Mouse (Mus musculus): ENCODE measurements around the gene Hoxb7. TPM values are rescaled to one million over a fixed set of nuclear protein-coding genes. Genes with fewer than 3 reads are reported as not detected.

Hoxb7 gene
- polyA plus RNA-seq, 1 experiment from 2014 or later, result 11.7 TPM

GRCm38 (mm10) chr11:96264390-96265020, 21.9 kb upstream of the Hoxb7 start:
- peak; percentile 65 for DNase-seq (ENCODE audit: low spot score)
- peaks cover 98% of the 10 kb centered on the region for H3K27me3 ChIP-seq (replicated peaks; ENCODE audit: control insufficient read depth, insufficient read depth, low read length)
- no peak for ATAC-seq (replicated peaks; ENCODE audit: low FRiP score, low TSS enrichment, low read depth)
- H3K4me2 ChIP-seq (ENCODE audit: low read length), result no peak overlapping the region
- H3K4me1 ChIP-seq (replicated peaks; ENCODE audit: control insufficient read depth, insufficient read depth, low read length), result peaks cover 7% of the 10 kb centered on the region; the same call in 1 of the 2 replicates
- H3K4me3 ChIP-seq (ENCODE audit: low read depth, low read length), result no peak overlapping the region
- no peaks in the 10 kb centered on the region for H3K36me3 ChIP-seq (ENCODE audit: control insufficient read depth, insufficient read depth, low read length)
- WGBS, result 21% methylated on average over 8 of the region's 8 CpGs
- no peak overlapping the region for H3K27ac ChIP-seq (ENCODE audit: low read depth)
- H3K9me3 ChIP-seq (ENCODE audit: control insufficient read depth, low read length), result no peaks in the 10 kb centered on the region
- no peak overlapping the region for H3K9ac ChIP-seq (ENCODE audit: low read length)

- H3K27ac ChIP-seq (ENCODE audit: low read depth), result no peak overlapping the region
- DNase-seq (ENCODE audit: low spot score), result peak; percentile 62
- no peak overlapping the region for H3K4me3 ChIP-seq (ENCODE audit: low read depth, low read length)
- no peak for ATAC-seq (replicated peaks; ENCODE audit: low FRiP score, low TSS enrichment, low read depth)
- peaks cover 7% of the 10 kb centered on the region; the same call in 1 of the 2 replicates for H3K4me1 ChIP-seq (replicated peaks; ENCODE audit: control insufficient read depth, insufficient read depth, low read length)
- peaks cover 98% of the 10 kb centered on the region for H3K27me3 ChIP-seq (replicated peaks; ENCODE audit: control insufficient read depth, insufficient read depth, low read length)
- no peak overlapping the region for H3K9ac ChIP-seq (ENCODE audit: low read length)
- no peak overlapping the region for H3K4me2 ChIP-seq (ENCODE audit: low read length)
- no peaks in the 10 kb centered on the region for H3K36me3 ChIP-seq (ENCODE audit: control insufficient read depth, insufficient read depth, low read length)
- H3K9me3 ChIP-seq (ENCODE audit: control insufficient read depth, low read length), result no peaks in the 10 kb centered on the region
- WGBS, result 16% methylated on average over 7 of the region's 7 CpGs
Measured at GRCm38 (mm10) chr11:96265954-96266353, 20.5 kb upstream of the Hoxb7 start.

GRCm38 (mm10) chr11:96267021-96267920, 19.2 kb upstream of the Hoxb7 start:
- Histone ChIP-seq H3K9me3 (ENCODE audit: control insufficient read depth, low read length) (no peaks in the 10 kb centered on the region), H3K4me2 (ENCODE audit: low read length) (no peak overlapping the region), H3K4me3 (ENCODE audit: low read depth, low read length) (no peak overlapping the region), H3K9ac (ENCODE audit: low read length) (no peak overlapping the region), H3K27me3 (replicated peaks; ENCODE audit: control insufficient read depth, insufficient read depth, low read length) (peaks cover 98% of the 10 kb centered on the region), H3K36me3 (ENCODE audit: control insufficient read depth, insufficient read depth, low read length) (no peaks in the 10 kb centered on the region), H3K4me1 (replicated peaks; ENCODE audit: control insufficient read depth, insufficient read depth, low read length) (peaks cover 19% of the 10 kb centered on the region; the same call in 1 of the 2 replicates), H3K27ac (ENCODE audit: low read depth) (no peak overlapping the region)
- no peak for ATAC-seq (replicated peaks; ENCODE audit: low FRiP score, low TSS enrichment, low read depth)
- DNase-seq (ENCODE audit: low spot score), result peak; percentile 60
- 40% methylated on average over 7 of the region's 7 CpGs for WGBS

- peaks cover 98% of the 10 kb centered on the region for H3K27me3 ChIP-seq (replicated peaks; ENCODE audit: control insufficient read depth, insufficient read depth, low read length)
- H3K4me3 ChIP-seq (ENCODE audit: low read depth, low read length), result no peak overlapping the region; the same call in 1 of the 2 replicates
Measured at GRCm38 (mm10) chr11:96268031-96268745, 18.2 kb upstream of the Hoxb7 start.

GRCm38 (mm10) chr11:96269869-96270268, 16.6 kb upstream of the Hoxb7 start:
- Histone ChIP-seq H3K4me1 (replicated peaks; ENCODE audit: control insufficient read depth, insufficient read depth, low read length) (0 out of 2 replicates have a peak, but pooled peaks cover 15% of the 10 kb centered on the region), H3K36me3 (ENCODE audit: control insufficient read depth, insufficient read depth, low read length) (no peaks in the 10 kb centered on the region), H3K4me3 (ENCODE audit: low read depth, low read length) (no peak overlapping the region), H3K9me3 (ENCODE audit: control insufficient read depth, low read length) (no peaks in the 10 kb centered on the region), H3K4me2 (ENCODE audit: low read length) (no peak overlapping the region), H3K27me3 (replicated peaks; ENCODE audit: control insufficient read depth, insufficient read depth, low read length) (peaks cover 98% of the 10 kb centered on the region), H3K27ac (ENCODE audit: low read depth) (no peak overlapping the region), H3K9ac (ENCODE audit: low read length) (no peak overlapping the region)
- WGBS, result 2% methylated on average over 19 of the region's 19 CpGs
- no peak for DNase-seq (ENCODE audit: low spot score)
- no peak for ATAC-seq (replicated peaks; ENCODE audit: low FRiP score, low TSS enrichment, low read depth)

More at GRCm38 (mm10) chr11:96268031-96268745, 18.2 kb upstream of the Hoxb7 start:
- 28% methylated on average over 1 of the region's 1 CpGs for WGBS
- Histone ChIP-seq H3K4me2 (ENCODE audit: low read length) (no peak overlapping the region), H3K4me1 (replicated peaks; ENCODE audit: control insufficient read depth, insufficient read depth, low read length) (peaks cover 19% of the 10 kb centered on the region; the same call in 1 of the 2 replicates), H3K9ac (ENCODE audit: low read length) (no peak overlapping the region), H3K36me3 (ENCODE audit: control insufficient read depth, insufficient read depth, low read length) (no peaks in the 10 kb centered on the region), H3K27ac (ENCODE audit: low read depth) (no peak overlapping the region), H3K9me3 (ENCODE audit: control insufficient read depth, low read length) (no peaks in the 10 kb centered on the region)
- DNase-seq (ENCODE audit: low spot score) (peak; percentile 56), ATAC-seq (replicated peaks; ENCODE audit: low FRiP score, low TSS enrichment, low read depth) (no peak)

GRCm38 (mm10) chr11:96270996-96271540, 15.4 kb upstream of the Hoxb7 start, which contains the start of gene Hoxb9:
Gene Hoxb9 (plus strand): TSS chr11:96271457.
- WGBS, result under 1% methylated on average over 40 of the region's 40 CpGs
- Histone ChIP-seq H3K4me2 (ENCODE audit: low read length) (peak within 1 kb of the TSS; percentile 49), H3K4me1 (replicated peaks; ENCODE audit: control insufficient read depth, insufficient read depth, low read length) (0 out of 2 replicates have a peak, but pooled peaks cover 15% of the 10 kb centered on the region), H3K9me3 (ENCODE audit: control insufficient read depth, low read length) (no peaks in the 10 kb centered on the region), H3K9ac (ENCODE audit: low read length) (peak within 1 kb of the TSS; percentile 37; the same call in 1 of the 2 replicates), H3K4me3 (ENCODE audit: low read depth, low read length) (peak within 1 kb of the TSS; percentile 30), H3K27ac (ENCODE audit: low read depth) (peak within 1 kb of the TSS; percentile 41; the same call in 1 of the 2 replicates), H3K27me3 (replicated peaks; ENCODE audit: control insufficient read depth, insufficient read depth, low read length) (peaks cover 99% of the 10 kb centered on the region), H3K36me3 (ENCODE audit: control insufficient read depth, insufficient read depth, low read length) (no peaks in the 10 kb centered on the region)
- DNase-seq (ENCODE audit: low spot score), result no peak
- ATAC-seq (replicated peaks; ENCODE audit: low FRiP score, low TSS enrichment, low read depth), result peak; percentile 26; the same call in 1 of the 2 replicates

- Histone ChIP-seq H3K4me2 (ENCODE audit: low read length) (peak overlapping the region; percentile 49), H3K27ac (ENCODE audit: low read depth) (peak overlapping the region; percentile 41; the same call in 1 of the 2 replicates), H3K9ac (ENCODE audit: low read length) (peak overlapping the region; percentile 25; the same call in 1 of the 2 replicates), H3K4me3 (ENCODE audit: low read depth, low read length) (peak overlapping the region; percentile 30), H3K4me1 (replicated peaks; ENCODE audit: control insufficient read depth, insufficient read depth, low read length) (0 out of 2 replicates have a peak, but pooled peaks cover 15% of the 10 kb centered on the region), H3K9me3 (ENCODE audit: control insufficient read depth, low read length) (no peaks in the 10 kb centered on the region), H3K36me3 (ENCODE audit: control insufficient read depth, insufficient read depth, low read length) (no peaks in the 10 kb centered on the region), H3K27me3 (replicated peaks; ENCODE audit: control insufficient read depth, insufficient read depth, low read length) (peaks cover 100% of the 10 kb centered on the region)
- WGBS, result 1% methylated on average over 52 of the region's 52 CpGs
- peak; percentile 63 for ATAC-seq (replicated peaks; ENCODE audit: low FRiP score, low TSS enrichment, low read depth)
- DNase-seq (ENCODE audit: low spot score), result no peak
Measured at GRCm38 (mm10) chr11:96271541-96272011, 14.8 kb upstream of the Hoxb7 start.
